Mouse (Mus musculus): ENCODE measurements around the gene Slc6a6. TPM values are rescaled to one million over a fixed set of nuclear protein-coding genes. Genes with fewer than 3 reads are reported as not detected.

The Slc6a6 gene
- polyA plus RNA-seq, 1 experiment: 109 TPM

DNA sequence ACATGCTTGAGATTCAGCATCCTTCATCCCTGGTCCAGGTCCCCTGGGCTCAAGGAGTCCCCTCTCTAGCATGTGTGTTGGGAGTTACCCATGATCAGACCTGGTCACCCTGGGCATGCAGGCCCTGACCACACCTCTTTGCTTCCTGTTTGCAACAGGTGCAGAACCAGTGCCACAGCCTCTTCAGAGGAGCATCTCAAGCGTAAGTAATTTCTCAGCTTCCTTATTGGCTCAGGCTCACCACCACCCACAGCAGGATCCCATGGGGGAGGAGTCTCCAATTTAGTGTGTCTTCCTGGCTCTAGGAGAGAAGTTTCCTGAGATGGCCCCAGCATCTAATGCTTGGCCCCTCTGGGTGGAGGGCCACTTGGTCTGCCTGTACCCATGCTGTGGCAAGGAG, 15.0 kb downstream of the Slc6a6 start:
- Histone ChIP-seq H3K4me1 (ENCODE audit: control insufficient read depth, insufficient read depth, low read length) (peaks cover 18% of the 10 kb centered on the region), H3K9ac (ENCODE audit: low read depth, poor library complexity, severe bottlenecking) (no peak overlapping the region), H3K9me3 (replicated peaks; ENCODE audit: control insufficient read depth, insufficient read depth, low read length, poor library complexity, severe bottlenecking) (no peaks in the 10 kb centered on the region), H3K27ac (ENCODE audit: insufficient read depth, low read length) (no peak overlapping the region; the same call in 1 of the 2 replicates), H3K27me3 (ENCODE audit: control insufficient read depth, insufficient read depth, low read length, poor library complexity, severe bottlenecking) (no peaks in the 10 kb centered on the region), H3K36me3 (ENCODE audit: control insufficient read depth, insufficient read depth, low read length, poor library complexity, severe bottlenecking) (peaks cover 21% of the 10 kb centered on the region), H3K4me3 (ENCODE audit: low read depth, low read length) (no peak overlapping the region)
- TF ChIP-seq EP300 (IDR thresholded peaks at IDR 0.05; ENCODE audit: insufficient read depth, low read depth, low read length) (no peak), CTCF (IDR thresholded peaks at IDR 0.05; ENCODE audit: low read depth, low read length) (no peak), POLR2A (IDR thresholded peaks at IDR 0.05; ENCODE audit: insufficient read depth, low read length) (no peak)

DNA sequence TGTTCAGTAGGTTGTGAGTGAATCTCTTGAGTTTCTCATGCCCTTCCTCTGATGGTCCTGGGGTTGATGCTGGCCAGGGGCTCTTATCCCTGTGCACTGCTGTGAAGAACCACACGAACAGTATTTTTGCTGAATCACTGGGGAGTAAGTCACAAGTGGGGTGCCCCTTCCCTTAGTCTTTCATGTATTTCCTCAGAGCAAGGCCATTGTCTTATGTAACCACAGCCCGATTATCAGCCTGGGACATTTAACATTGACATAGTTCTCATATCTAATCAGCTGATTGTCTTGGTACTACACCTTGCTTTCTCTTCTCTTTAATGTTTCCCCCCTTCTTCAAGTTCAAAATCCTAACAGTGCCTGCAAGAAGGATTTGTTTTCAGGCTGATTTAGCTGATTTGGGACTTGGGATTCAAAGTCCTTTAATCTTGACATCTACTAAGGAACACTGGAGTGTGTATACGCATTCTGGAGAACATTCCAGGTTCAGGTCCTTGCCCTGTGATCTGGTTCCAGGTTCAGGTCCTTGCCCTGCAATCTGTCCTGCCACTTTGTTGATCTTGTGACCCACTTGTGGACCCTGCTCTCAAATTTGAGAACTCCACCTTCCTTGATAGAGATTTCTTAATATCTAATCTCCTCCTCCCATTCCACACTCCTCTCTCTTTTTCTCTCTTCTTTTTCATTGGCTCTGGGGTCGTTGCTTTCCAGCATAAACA, 15.8 kb downstream of the Slc6a6 start:
- Histone ChIP-seq H3K4me3 (ENCODE audit: low read depth, low read length) (no peak overlapping the region), H3K4me1 (ENCODE audit: control insufficient read depth, insufficient read depth, low read length) (peaks cover 16% of the 10 kb centered on the region), H3K27ac (ENCODE audit: insufficient read depth, low read length) (peak overlapping the region; percentile 90), H3K9me3 (replicated peaks; ENCODE audit: control insufficient read depth, insufficient read depth, low read length, poor library complexity, severe bottlenecking) (no peaks in the 10 kb centered on the region), H3K27me3 (ENCODE audit: control insufficient read depth, insufficient read depth, low read length, poor library complexity, severe bottlenecking) (no peaks in the 10 kb centered on the region), H3K9ac (ENCODE audit: low read depth, poor library complexity, severe bottlenecking) (no peak overlapping the region), H3K36me3 (ENCODE audit: control insufficient read depth, insufficient read depth, low read length, poor library complexity, severe bottlenecking) (peaks cover 21% of the 10 kb centered on the region)
- TF ChIP-seq CTCF (IDR thresholded peaks at IDR 0.05; ENCODE audit: low read depth, low read length): no peak

DNA sequence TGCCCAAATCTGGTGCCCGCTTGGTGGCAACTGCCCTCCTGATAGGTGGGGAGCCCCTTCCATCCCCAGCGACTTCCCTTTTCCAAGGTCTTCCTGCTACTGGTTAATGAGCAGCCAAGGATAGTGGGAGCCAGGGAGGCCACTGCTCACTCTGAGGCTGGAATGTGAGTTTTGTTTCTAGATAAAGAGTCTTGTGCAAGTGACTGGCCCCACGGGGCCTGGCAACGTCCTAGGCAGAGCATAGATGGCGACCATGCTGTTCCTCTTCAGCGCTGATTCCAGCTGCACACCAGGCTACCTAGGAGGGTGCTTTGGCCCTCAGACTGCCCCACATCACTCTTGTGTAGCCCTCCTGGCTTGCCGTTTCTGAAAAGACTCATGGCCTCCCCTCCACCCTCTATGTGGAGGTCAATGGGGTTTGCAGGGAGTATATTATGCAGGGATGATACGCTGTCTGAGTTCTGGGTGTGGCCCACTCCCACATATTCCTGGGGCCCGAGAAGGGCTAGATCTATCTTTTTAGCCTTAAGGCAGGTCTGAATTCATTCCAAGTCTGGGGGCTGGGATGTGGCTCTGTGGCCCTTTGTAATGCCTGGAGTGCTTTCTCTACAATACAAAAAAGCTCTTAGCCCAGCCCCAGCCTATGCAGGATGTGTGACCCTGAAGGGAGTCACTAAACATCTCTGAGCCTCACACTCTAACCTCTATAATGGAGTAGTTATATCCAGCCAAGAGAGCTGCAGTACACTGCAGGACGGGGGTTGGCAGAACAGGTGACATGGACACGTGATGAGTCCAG, 17.2 kb downstream of the Slc6a6 start:
- peaks cover 17% of the 10 kb centered on the region for H3K4me1 ChIP-seq (ENCODE audit: control insufficient read depth, insufficient read depth, low read length)
- peak overlapping the region; percentile 97 for H3K27ac ChIP-seq (ENCODE audit: insufficient read depth, low read length)
- no peak overlapping the region; the same call in 1 of the 2 replicates for H3K9ac ChIP-seq (ENCODE audit: low read depth, poor library complexity, severe bottlenecking)
- H3K27me3 ChIP-seq (ENCODE audit: control insufficient read depth, insufficient read depth, low read length, poor library complexity, severe bottlenecking): no peaks in the 10 kb centered on the region
- TF ChIP-seq EP300 (IDR thresholded peaks at IDR 0.05; ENCODE audit: insufficient read depth, low read depth, low read length) (no peak), CTCF (IDR thresholded peaks at IDR 0.05; ENCODE audit: low read depth, low read length) (no peak), POLR2A (IDR thresholded peaks at IDR 0.05; ENCODE audit: insufficient read depth, low read length) (no peak)
- peaks cover 21% of the 10 kb centered on the region for H3K36me3 ChIP-seq (ENCODE audit: control insufficient read depth, insufficient read depth, low read length, poor library complexity, severe bottlenecking)
- H3K9me3 ChIP-seq (replicated peaks; ENCODE audit: control insufficient read depth, insufficient read depth, low read length, poor library complexity, severe bottlenecking): no peaks in the 10 kb centered on the region
- H3K4me3 ChIP-seq (ENCODE audit: low read depth, low read length): 0 out of 2 replicates have a peak overlapping the region, but pooled peaks have one; percentile 12

DNA sequence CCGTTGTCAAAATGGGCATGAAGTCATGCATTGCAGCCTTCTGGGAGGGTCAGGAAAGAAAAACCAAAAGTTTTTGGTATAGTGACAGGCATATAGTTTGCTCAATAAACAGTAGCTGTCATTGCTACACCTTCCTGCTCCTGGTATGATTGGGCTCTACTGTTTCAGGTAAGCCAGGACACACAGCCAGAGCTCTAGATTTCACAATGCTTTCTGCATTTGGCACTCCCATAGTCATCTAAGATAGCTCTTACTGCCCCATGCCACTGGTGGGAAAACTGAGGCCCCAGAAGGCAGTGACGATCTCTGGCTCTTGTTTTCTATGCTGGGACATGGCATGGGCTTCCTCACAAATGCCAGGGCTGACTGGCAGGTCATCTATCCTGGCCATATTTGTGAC, 19.6 kb downstream of the Slc6a6 start:
- Histone ChIP-seq H3K27ac (ENCODE audit: insufficient read depth, low read length) (peak overlapping the region; percentile 12; the same call in 1 of the 2 replicates), H3K4me1 (ENCODE audit: control insufficient read depth, insufficient read depth, low read length) (peaks cover 12% of the 10 kb centered on the region), H3K27me3 (ENCODE audit: control insufficient read depth, insufficient read depth, low read length, poor library complexity, severe bottlenecking) (no peaks in the 10 kb centered on the region), H3K9ac (ENCODE audit: low read depth, poor library complexity, severe bottlenecking) (no peak overlapping the region), H3K9me3 (replicated peaks; ENCODE audit: control insufficient read depth, insufficient read depth, low read length, poor library complexity, severe bottlenecking) (no peaks in the 10 kb centered on the region), H3K4me3 (ENCODE audit: low read depth, low read length) (no peak overlapping the region), H3K36me3 (ENCODE audit: control insufficient read depth, insufficient read depth, low read length, poor library complexity, severe bottlenecking) (peaks cover 21% of the 10 kb centered on the region)
- TF ChIP-seq CTCF (IDR thresholded peaks at IDR 0.05; ENCODE audit: low read depth, low read length) (no peak), POLR2A (IDR thresholded peaks at IDR 0.05; ENCODE audit: insufficient read depth, low read length) (no peak), EP300 (IDR thresholded peaks at IDR 0.05; ENCODE audit: insufficient read depth, low read depth, low read length) (no peak)

DNA sequence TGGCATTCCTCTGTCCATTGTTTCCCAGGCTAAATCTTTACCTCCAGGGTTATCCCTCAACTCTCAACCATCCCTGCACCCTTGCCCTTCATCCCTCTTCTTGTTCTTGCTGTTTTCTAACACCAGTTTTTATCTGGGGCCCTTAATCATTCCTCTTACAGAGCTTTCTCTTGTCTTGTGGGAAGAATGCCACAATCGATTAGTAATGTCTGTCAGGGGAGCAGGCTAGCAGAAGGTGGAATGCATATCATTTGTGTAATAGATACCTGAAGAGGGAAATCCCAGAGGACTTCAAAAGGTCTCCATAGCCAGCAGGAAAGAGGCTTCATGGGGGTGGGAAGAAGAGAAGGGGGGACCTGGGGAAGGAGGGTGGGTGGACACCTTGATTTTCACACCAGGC, 20.6 kb downstream of the Slc6a6 start:
- H3K36me3 ChIP-seq (ENCODE audit: control insufficient read depth, insufficient read depth, low read length, poor library complexity, severe bottlenecking): peaks cover 19% of the 10 kb centered on the region

DNA sequence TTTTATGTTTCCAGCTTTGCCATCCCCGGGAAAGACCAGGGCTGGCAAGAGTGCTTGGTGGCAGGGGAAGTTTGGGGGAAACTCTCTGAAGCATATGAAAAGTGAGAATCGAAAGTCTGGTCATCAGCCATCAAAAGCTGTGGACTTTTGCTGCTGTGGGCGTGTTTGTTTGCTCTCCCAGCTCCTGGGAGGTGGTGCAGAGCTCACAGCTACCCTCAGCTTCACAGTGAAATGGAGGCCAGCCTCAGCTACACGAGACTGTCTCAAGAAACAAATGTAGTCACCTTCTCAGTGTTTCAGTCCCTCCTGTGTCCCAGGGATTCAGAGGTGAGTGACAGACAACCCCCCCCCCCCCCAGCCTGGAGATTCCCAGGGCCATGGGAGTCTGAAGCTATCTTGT, 21.8 kb downstream of the Slc6a6 start:
- no peaks in the 10 kb centered on the region for H3K27me3 ChIP-seq (ENCODE audit: control insufficient read depth, insufficient read depth, low read length, poor library complexity, severe bottlenecking)
- TF ChIP-seq EP300 (IDR thresholded peaks at IDR 0.05; ENCODE audit: insufficient read depth, low read depth, low read length): no peak
- no peak for TF ChIP-seq CTCF (IDR thresholded peaks at IDR 0.05; ENCODE audit: low read depth, low read length)
- no peak for TF ChIP-seq POLR2A (IDR thresholded peaks at IDR 0.05; ENCODE audit: insufficient read depth, low read length)
- no peaks in the 10 kb centered on the region for H3K9me3 ChIP-seq (replicated peaks; ENCODE audit: control insufficient read depth, insufficient read depth, low read length, poor library complexity, severe bottlenecking)
- no peak overlapping the region for H3K4me3 ChIP-seq (ENCODE audit: low read depth, low read length)
- peak overlapping the region; percentile 42 for H3K27ac ChIP-seq (ENCODE audit: insufficient read depth, low read length)
- H3K9ac ChIP-seq (ENCODE audit: low read depth, poor library complexity, severe bottlenecking): no peak overlapping the region
- H3K4me1 ChIP-seq (ENCODE audit: control insufficient read depth, insufficient read depth, low read length): peaks cover 13% of the 10 kb centered on the region
- H3K36me3 ChIP-seq (ENCODE audit: control insufficient read depth, insufficient read depth, low read length, poor library complexity, severe bottlenecking): peaks cover 15% of the 10 kb centered on the region

More for the DNA sequence above, 20.6 kb downstream of the Slc6a6 start:
- no peak overlapping the region for H3K9ac ChIP-seq (ENCODE audit: low read depth, poor library complexity, severe bottlenecking)
- peak overlapping the region; percentile 12; the same call in 1 of the 2 replicates for H3K27ac ChIP-seq (ENCODE audit: insufficient read depth, low read length)
- peaks cover 9% of the 10 kb centered on the region for H3K4me1 ChIP-seq (ENCODE audit: control insufficient read depth, insufficient read depth, low read length)
- H3K27me3 ChIP-seq (ENCODE audit: control insufficient read depth, insufficient read depth, low read length, poor library complexity, severe bottlenecking): no peaks in the 10 kb centered on the region
- H3K9me3 ChIP-seq (replicated peaks; ENCODE audit: control insufficient read depth, insufficient read depth, low read length, poor library complexity, severe bottlenecking): no peaks in the 10 kb centered on the region
- TF ChIP-seq CTCF (IDR thresholded peaks at IDR 0.05; ENCODE audit: low read depth, low read length): no peak
- no peak for TF ChIP-seq EP300 (IDR thresholded peaks at IDR 0.05; ENCODE audit: insufficient read depth, low read depth, low read length)
- no peak for TF ChIP-seq POLR2A (IDR thresholded peaks at IDR 0.05; ENCODE audit: insufficient read depth, low read length)
- H3K4me3 ChIP-seq (ENCODE audit: low read depth, low read length): no peak overlapping the region
